In genomic region chr11:114281846-114282245, GRCm38 (mm10) we compare ENCODE assay signal across 15 mouse cellular contexts.
"Had no signal": no experiment of that assay in that cellular context is flagged by ENCODE, and none has a peak within 500 bp of the region (broad histone marks: within the 10 kb centered on the region; RNA-seq: fewer than 3 reads in every experiment).

No protein-coding gene starts in this region.

- H3K4me3 ChIP-seq: neural tube, embryonic 15.5 days; stomach, embryonic 15.5 days had no signal

- H3K9me3 ChIP-seq: neural tube, embryonic 15.5 days; stomach, embryonic 15.5 days had no signal

- H3K27me3 ChIP-seq: neural tube, embryonic 15.5 days had no signal

- H3K4me2 ChIP-seq: neural tube, embryonic 15.5 days; stomach, embryonic 15.5 days had no signal

- H3K4me1 ChIP-seq: stomach, embryonic 15.5 days had no signal

- H3K9ac ChIP-seq: neural tube, embryonic 15.5 days; stomach, embryonic 15.5 days had no signal

- H3K36me3 ChIP-seq: neural tube, embryonic 15.5 days; stomach, embryonic 15.5 days had no signal

- H3K27ac ChIP-seq: neural tube, embryonic 15.5 days; stomach, embryonic 15.5 days; stomach, postnatal 0 days had no signal

- DNase-seq: retina, postnatal 1 day; right cerebral cortex, adult 18-20 months; right cerebral cortex, postnatal 14 days; right cerebral cortex, postnatal 25 days; right cerebral cortex, postnatal 4 days; spleen, adult 18-20 months; thymus, adult 18-20 months; thymus, adult 2 months; thymus, postnatal 14 days; thymus, postnatal 25 days; thymus, postnatal 36 days; thymus, postnatal 4 days had no signal
